Mouse (Mus musculus) intestine, postnatal 0 days (tissue): ENCODE data around the gene Gm1043. TPM values are rescaled to one million over a fixed set of nuclear protein-coding genes. Genes with fewer than 3 reads are reported as not detected.

Experiments used
- ATAC-seq: fragments of 200-750 bp; cut with Nextera tagmentation; 2 replicates; pipeline ENCODE4 v1.8.0; 2017; ENCODE audit warnings: mild to moderate bottlenecking, moderate TSS enrichment, moderate library complexity
- H3K27ac ChIP-seq: fragments of 300-500 bp; sonication (generic); 2 replicates; pipeline ENCODE4 v1.5.1; 2014; ENCODE audit warnings: mild to moderate bottlenecking, low read depth, low read length, moderate library complexity
- H3K27me3 ChIP-seq: fragments of 300-500 bp; sonication (generic); replicated peaks from 2 replicates; pipeline ENCODE4 v1.6.1; 2014; ENCODE audit warnings: low read length, mixed read lengths; ENCODE audit not compliant: control insufficient read depth, insufficient read depth
- H3K36me3 ChIP-seq: fragments of 300-500 bp; sonication (generic); 2 replicates; pipeline ENCODE4 v1.6.1; 2014; ENCODE audit warnings: mild to moderate bottlenecking, moderate library complexity; ENCODE audit not compliant: control insufficient read depth, insufficient read depth
- H3K4me1 ChIP-seq: fragments of 300-500 bp; sonication (generic); replicated peaks from 2 replicates; pipeline ENCODE4 v1.6.1; 2014; ENCODE audit warnings: antibody characterized with exemption, low read length, mixed read lengths; ENCODE audit not compliant: control insufficient read depth, insufficient read depth
- H3K4me2 ChIP-seq: fragments of 300-500 bp; sonication (generic); replicated peaks from 2 replicates; pipeline ENCODE4 v1.6.1; 2014; ENCODE audit warnings: low read depth, mild to moderate bottlenecking, moderate library complexity
- H3K4me3 ChIP-seq: fragments of 300-500 bp; sonication (generic); 2 replicates; pipeline ENCODE4 v1.5.1; 2014; ENCODE audit warnings: low read depth, low read length
- H3K9ac ChIP-seq: fragments of 300-500 bp; sonication (generic); 2 replicates; pipeline ENCODE4 v1.6.1; 2014; ENCODE audit warnings: mild to moderate bottlenecking, low read depth, low read length
- H3K9me3 ChIP-seq: fragments of 300-500 bp; sonication (generic); 2 replicates; pipeline ENCODE4 v1.6.1; 2016; ENCODE audit warnings: mixed run types; ENCODE audit not compliant: control insufficient read depth
- CTCF ChIP-seq: sonication (generic); IDR thresholded peaks from 2 replicates; pipeline ENCODE4 v1.5.1; 2016; ENCODE audit warnings: low read depth, mild to moderate bottlenecking, control low read depth, antibody characterized with exemption, moderate library complexity
- WGBS: fragments of 180-500 bp; shearing (Covaris S2); extraction: QIAGEN DNeasy Blood & Tissue Kit; methylation state at CpG from one replicate; pipeline ENCODE4 v1.1.7; 2014; 5-methylcytosine and 5-hydroxymethylcytosine counted together
- polyA plus RNA-seq: library from polyadenylated mRNA; unstranded; fragments of >200 nt; fragmentation: Nextera tagmentation; extraction: Ambion mirVana; gene quantifications from 2 replicates; pipeline ENCODE4 v1.2.1, GENCODE M21; 2015

Gm1043 gene
- polyA plus RNA-seq, 1 experiment from 2014 or later: 0.03 TPM

DNA sequence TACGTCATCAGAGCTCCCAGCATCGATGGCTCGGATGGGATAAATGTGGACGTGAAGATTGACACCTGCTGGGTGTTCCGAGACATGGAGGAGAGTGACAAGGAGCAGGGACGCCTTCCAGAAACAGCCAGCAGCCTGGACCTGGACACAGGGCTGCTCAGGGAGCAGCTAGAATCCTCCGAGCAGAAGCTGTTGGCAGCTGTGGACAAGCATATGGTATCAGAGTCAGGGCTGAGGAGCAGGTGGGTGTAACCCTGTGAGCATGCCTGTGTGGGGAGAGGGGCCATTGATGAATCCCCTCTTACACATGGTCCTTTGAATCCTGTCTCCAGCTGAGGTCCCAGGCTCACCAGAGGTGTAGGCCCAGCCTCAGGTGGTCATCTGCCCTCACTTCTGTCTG lies 69.3 kb downstream of the Gm1043 start:
- H3K27ac ChIP-seq: no peak overlapping the region
- H3K36me3 ChIP-seq: no peaks in the 10 kb centered on the region
- H3K27me3 ChIP-seq: no peaks in the 10 kb centered on the region
- no peak overlapping the region for H3K4me3 ChIP-seq
- no peak for ATAC-seq
- no peak for TF ChIP-seq CTCF
- WGBS: 81% methylated on average over 7 of the region's 7 CpGs
- H3K9me3 ChIP-seq: no peaks in the 10 kb centered on the region
- no peaks in the 10 kb centered on the region for H3K4me1 ChIP-seq
- H3K4me2 ChIP-seq: no peak overlapping the region
- no peak overlapping the region for H3K9ac ChIP-seq

DNA sequence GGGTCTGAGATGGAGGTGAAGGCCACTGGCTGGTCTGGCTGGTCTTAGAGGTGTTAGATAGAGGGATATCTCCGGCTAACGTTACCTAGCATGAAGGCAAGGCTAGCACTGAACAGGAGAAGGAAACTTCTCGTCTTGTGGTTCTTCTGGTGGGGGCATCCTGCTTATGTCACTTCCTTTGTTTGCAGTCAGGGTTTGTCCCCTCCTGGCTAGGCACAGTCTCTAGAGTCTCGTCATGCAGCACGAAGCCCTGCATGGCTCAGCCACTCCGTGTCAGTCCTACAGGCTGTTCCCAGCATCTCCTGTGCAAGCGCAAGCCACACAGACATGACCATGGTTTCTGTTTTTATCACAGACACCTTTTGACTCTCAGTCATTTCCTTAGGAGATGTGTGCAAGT lies 73.2 kb downstream of the Gm1043 start:
- no peak for TF ChIP-seq CTCF
- no peak for ATAC-seq
- Histone ChIP-seq H3K9me3 (no peaks in the 10 kb centered on the region), H3K4me1 (no peaks in the 10 kb centered on the region), H3K4me2 (no peak overlapping the region), H3K27ac (no peak overlapping the region), H3K4me3 (no peak overlapping the region), H3K9ac (no peak overlapping the region), H3K36me3 (no peaks in the 10 kb centered on the region), H3K27me3 (peaks cover 22% of the 10 kb centered on the region)
- 72% methylated on average over 7 of the region's 7 CpGs for WGBS

DNA sequence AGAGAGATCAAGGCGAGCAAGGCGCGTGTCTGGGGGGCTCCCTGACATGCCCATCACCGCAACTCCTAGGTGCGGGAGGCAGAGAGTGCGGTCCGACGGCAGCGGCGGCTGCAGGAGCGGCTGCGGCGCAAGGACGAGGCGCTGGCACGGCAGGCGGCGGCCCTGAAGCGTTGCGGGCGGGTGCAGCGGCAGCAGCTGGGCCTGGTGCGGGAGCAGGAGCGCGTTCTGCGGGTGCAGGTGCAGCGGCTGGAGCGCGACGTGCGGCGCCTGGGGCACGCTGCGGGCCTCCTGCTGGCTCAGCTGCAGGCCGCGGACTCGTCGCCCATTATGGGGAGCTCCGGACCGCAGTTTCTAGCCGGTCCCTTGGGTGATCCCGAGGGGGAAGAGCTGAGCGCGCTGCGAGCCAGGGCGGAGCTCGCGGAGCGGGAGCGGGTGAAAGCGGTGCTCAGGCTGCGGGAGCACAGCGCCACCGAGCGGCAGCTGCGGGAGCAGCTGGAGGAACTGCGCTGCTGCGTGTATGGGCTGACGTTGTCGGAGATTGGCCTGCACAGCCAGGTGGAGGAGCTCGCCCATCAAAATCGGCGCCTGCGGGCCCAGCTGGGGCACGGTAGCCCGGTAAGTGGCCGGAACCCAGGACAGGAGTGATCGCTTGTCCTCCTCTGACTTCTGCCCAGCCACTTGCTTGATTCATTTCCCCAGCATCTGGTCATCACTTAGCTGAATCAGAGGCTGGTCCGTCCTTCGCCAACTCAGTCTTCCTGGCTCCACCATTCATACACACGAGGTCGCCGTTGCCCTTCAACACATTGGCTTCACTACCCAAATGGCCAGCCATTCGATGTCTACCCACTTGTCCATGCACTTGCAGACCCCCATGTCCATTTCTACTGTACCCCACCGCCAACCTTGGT lies 78.0 kb downstream of the Gm1043 start:
- Histone ChIP-seq H3K9me3 (no peaks in the 10 kb centered on the region), H3K27ac (no peak overlapping the region), H3K4me1 (no peaks in the 10 kb centered on the region), H3K4me2 (peak overlapping the region; percentile 59), H3K9ac (no peak overlapping the region), H3K27me3 (peaks cover 35% of the 10 kb centered on the region), H3K36me3 (no peaks in the 10 kb centered on the region), H3K4me3 (peak overlapping the region; percentile 32)
- peak; percentile 85 for TF ChIP-seq CTCF
- peak; percentile 61; the same call in 1 of the 2 replicates for ATAC-seq
- WGBS: 7% methylated on average over 73 of the region's 75 CpGs

GRCm38 (mm10) chr5:37176466-37176865 lies 91.3 kb downstream of the Gm1043 start:
- Histone ChIP-seq H3K36me3 (no peaks in the 10 kb centered on the region), H3K27me3 (no peaks in the 10 kb centered on the region), H3K4me2 (no peak overlapping the region), H3K4me3 (no peak overlapping the region), H3K9me3 (no peaks in the 10 kb centered on the region), H3K4me1 (no peaks in the 10 kb centered on the region), H3K9ac (no peak overlapping the region), H3K27ac (no peak overlapping the region)
- 44% methylated on average over 4 of the region's 4 CpGs for WGBS
- TF ChIP-seq CTCF: no peak
- no peak for ATAC-seq

- no peak overlapping the region for H3K4me2 ChIP-seq
- no peak overlapping the region for H3K4me3 ChIP-seq
- H3K27me3 ChIP-seq: no peaks in the 10 kb centered on the region
- H3K9me3 ChIP-seq: no peaks in the 10 kb centered on the region
- no peaks in the 10 kb centered on the region for H3K4me1 ChIP-seq
- 53% methylated on average over 7 of the region's 7 CpGs for WGBS
- no peak for ATAC-seq
- no peak overlapping the region for H3K9ac ChIP-seq
- no peak for TF ChIP-seq CTCF
- no peak overlapping the region for H3K27ac ChIP-seq
- no peaks in the 10 kb centered on the region for H3K36me3 ChIP-seq
These were observed 91.9 kb downstream of the Gm1043 start for GRCm38 (mm10) chr5:37177061-37177460.

GRCm38 (mm10) chr5:37178811-37179210 lies 93.6 kb downstream of the Gm1043 start:
- H3K4me2 ChIP-seq: no peak overlapping the region
- no peak for ATAC-seq
- no peak overlapping the region for H3K9ac ChIP-seq
- H3K27me3 ChIP-seq: no peaks in the 10 kb centered on the region
- no peaks in the 10 kb centered on the region for H3K36me3 ChIP-seq
- H3K27ac ChIP-seq: no peak overlapping the region
- no peaks in the 10 kb centered on the region for H3K9me3 ChIP-seq
- 44% methylated on average over 4 of the region's 4 CpGs for WGBS
- no peak for TF ChIP-seq CTCF
- no peak overlapping the region for H3K4me3 ChIP-seq
- no peaks in the 10 kb centered on the region for H3K4me1 ChIP-seq
